Mouse (Mus musculus) forebrain, embryonic 16.5 days (tissue): ENCODE measurements around the gene Setdb1. TPM values are rescaled to one million over a fixed set of nuclear protein-coding genes. Genes with fewer than 3 reads are reported as not detected.
A peak's percentile ranks its signal among the peaks of the same experiment; 100 is the strongest.

Experiments used
- ATAC-seq: fragments of 200-750 bp; cut with Nextera tagmentation; 2 replicates; pipeline ENCODE4 v1.8.0; 2017; ENCODE audit warnings: mild to moderate bottlenecking, moderate library complexity
- H3K27ac ChIP-seq: fragments of 300-500 bp; sonication (generic); 2 replicates; pipeline ENCODE4 v1.5.1; 2014; ENCODE audit warnings: low read length, control low read depth
- H3K27me3 ChIP-seq: fragments of 300-500 bp; sonication (generic); replicated peaks from 2 replicates; pipeline ENCODE4 v1.6.1; 2014; ENCODE audit warnings: low read length; ENCODE audit not compliant: control insufficient read depth, insufficient read depth
- H3K36me3 ChIP-seq: fragments of 300-500 bp; sonication (generic); 2 replicates; pipeline ENCODE4 v1.6.1; 2014; ENCODE audit not compliant: control insufficient read depth, insufficient read depth
- H3K4me1 ChIP-seq: fragments of 300-500 bp; sonication (generic); replicated peaks from 2 replicates; pipeline ENCODE4 v1.6.1; 2014; ENCODE audit warnings: low read length; ENCODE audit not compliant: control insufficient read depth, insufficient read depth
- H3K4me2 ChIP-seq: fragments of 300-500 bp; sonication (generic); 2 replicates; pipeline ENCODE4 v1.6.1; 2014; ENCODE audit warnings: mild to moderate bottlenecking, low read length, control low read depth
- H3K4me3 ChIP-seq: fragments of 300-500 bp; sonication (generic); replicated peaks from 2 replicates; pipeline ENCODE4 v1.5.1; 2014; ENCODE audit warnings: mild to moderate bottlenecking, low read length, control low read depth
- H3K9ac ChIP-seq: fragments of 300-500 bp; sonication (generic); replicated peaks from 2 replicates; pipeline ENCODE4 v1.6.1; 2014; ENCODE audit warnings: low read depth, low read length, control low read depth
- H3K9me3 ChIP-seq: fragments of 300-500 bp; sonication (generic); 2 replicates; pipeline ENCODE4 v1.6.1; 2016; ENCODE audit warnings: low read length; ENCODE audit not compliant: control insufficient read depth
- WGBS: fragments of 180-500 bp; shearing (Covaris S2); extraction: QIAGEN DNeasy Blood & Tissue Kit; methylation state at CpG from one replicate; pipeline ENCODE4 v1.1.7; 2014; 5-methylcytosine and 5-hydroxymethylcytosine counted together
- polyA plus RNA-seq: library from polyadenylated mRNA; unstranded; fragments of >200 nt; fragmentation: Nextera tagmentation; extraction: Ambion mirVana; gene quantifications from 2 replicates; pipeline ENCODE4 v1.2.1, GENCODE M21; 2015

The Setdb1 gene
- polyA plus RNA-seq, 1 experiment from 2014 or later, result 52.6 TPM

DNA sequence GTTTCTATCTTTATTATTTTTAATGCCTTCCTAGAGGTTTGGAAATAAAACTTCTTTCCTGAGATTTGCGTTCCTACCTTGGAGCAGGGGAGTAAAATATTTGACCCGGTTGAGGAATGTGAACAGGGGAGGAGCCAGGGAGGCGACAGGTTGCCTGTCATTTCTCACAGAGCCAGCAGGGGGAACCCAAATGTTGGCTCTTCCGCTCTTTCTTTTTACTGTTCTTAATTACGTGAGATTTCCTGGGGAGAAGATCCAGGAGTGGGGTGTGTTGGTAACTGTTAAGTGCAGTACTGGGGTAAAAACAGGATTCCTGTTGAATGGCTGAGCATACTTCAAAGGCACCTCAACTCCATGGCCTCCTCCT is 60.9 kb downstream of the Setdb1 start:
- Histone ChIP-seq H3K36me3 (peaks cover 8% of the 10 kb centered on the region; the same call in 1 of the 2 replicates), H3K4me1 (no peaks in the 10 kb centered on the region), H3K9ac (no peak overlapping the region), H3K27ac (no peak overlapping the region), H3K27me3 (no peaks in the 10 kb centered on the region), H3K4me3 (no peak overlapping the region), H3K9me3 (no peaks in the 10 kb centered on the region), H3K4me2 (no peak overlapping the region)
- WGBS, result 14% methylated on average over 5 of the region's 5 CpGs
- 0 out of 2 replicates have a peak, but pooled peaks have one; percentile 36 for ATAC-seq

DNA sequence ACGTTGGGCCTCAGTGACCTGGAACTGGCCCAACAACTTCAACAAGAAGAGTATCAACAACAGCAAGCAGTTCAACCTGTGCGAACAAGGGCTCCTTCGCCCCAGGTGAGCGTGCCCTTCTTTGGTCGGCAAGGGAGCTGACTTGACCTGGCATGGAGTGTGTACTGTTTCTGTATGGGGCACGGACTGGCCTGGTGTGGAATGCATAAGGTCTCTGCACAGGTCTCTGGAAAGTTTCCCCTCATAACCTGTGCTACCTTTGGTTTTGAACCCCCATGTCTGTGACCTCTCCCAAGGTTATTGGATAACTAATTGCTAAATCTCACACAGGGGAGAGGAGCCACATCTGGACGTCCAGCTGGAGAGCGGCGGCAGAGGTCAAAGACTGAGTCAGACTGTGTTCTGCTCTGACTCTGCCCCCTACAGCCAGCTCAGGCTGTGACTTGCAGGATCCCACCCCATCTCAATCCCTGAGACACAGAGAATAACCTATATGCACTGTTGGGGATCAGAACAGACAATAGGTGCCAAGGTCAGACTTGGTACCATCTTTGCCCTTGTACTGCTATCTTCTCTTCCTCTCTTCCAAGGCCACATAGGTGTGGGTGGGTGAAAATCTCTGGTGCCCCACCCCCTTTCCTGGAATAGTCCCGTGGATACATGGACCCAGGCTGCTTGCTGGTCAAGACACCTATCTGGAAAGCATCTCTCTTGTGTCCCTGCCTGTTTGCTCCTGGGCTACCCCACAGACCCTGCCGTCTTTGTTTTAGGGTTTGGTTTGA is 61.5 kb downstream of the Setdb1 start:
- Histone ChIP-seq H3K4me2 (no peak overlapping the region), H3K4me1 (no peaks in the 10 kb centered on the region), H3K9ac (no peak overlapping the region), H3K9me3 (no peaks in the 10 kb centered on the region), H3K4me3 (no peak overlapping the region), H3K27ac (no peak overlapping the region), H3K27me3 (no peaks in the 10 kb centered on the region), H3K36me3 (peaks cover 8% of the 10 kb centered on the region)
- no peak for ATAC-seq
- 86% methylated on average over 11 of the region's 11 CpGs for WGBS

DNA sequence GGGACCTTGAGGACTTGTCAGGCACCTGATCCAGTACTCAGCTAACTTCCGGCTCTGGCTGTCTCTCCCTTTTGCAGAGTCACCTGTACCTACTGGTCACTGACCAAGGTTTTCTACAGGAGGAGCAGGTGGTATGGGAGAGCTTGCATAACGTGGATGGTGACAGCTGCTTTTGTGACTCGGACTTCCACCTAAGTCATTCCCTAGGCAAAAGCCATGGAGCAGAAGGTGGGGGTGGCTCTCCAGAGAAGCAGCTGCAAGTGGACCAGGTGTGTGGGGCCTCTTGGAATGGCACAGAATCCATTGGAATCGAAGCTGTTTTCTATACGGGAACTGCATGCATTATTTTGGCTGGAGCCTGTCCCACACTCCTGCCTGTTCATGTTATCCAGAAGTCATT is 62.3 kb downstream of the Setdb1 start:
- Histone ChIP-seq H3K27ac (no peak overlapping the region), H3K4me1 (no peaks in the 10 kb centered on the region), H3K36me3 (peaks cover 8% of the 10 kb centered on the region), H3K4me2 (no peak overlapping the region), H3K27me3 (no peaks in the 10 kb centered on the region), H3K4me3 (no peak overlapping the region), H3K9me3 (no peaks in the 10 kb centered on the region), H3K9ac (no peak overlapping the region)
- ATAC-seq, result no peak
- WGBS, result 92% methylated on average over 5 of the region's 5 CpGs

DNA sequence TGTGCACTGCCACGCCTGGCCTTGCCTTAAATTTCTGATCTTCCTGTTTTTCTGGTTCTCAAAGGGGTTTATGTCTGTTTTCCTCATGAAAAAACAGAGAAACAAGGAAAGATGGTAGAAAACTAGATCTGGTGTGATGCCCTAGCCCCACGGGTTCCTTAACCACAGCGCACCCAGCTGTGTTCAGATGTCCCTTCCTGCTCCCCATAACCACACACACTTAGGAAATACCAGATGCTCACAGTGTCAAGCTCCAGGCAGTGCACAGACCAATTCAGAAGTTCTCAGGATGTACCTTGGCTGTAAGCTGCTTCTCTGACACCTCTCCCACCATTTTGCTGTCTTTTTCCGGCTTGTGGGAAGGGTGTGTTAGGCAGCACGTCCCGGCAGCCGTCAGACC is 62.7 kb downstream of the Setdb1 start:
- Histone ChIP-seq H3K27ac (no peak overlapping the region), H3K4me1 (no peaks in the 10 kb centered on the region), H3K36me3 (peaks cover 8% of the 10 kb centered on the region), H3K9ac (no peak overlapping the region), H3K4me3 (no peak overlapping the region), H3K9me3 (no peaks in the 10 kb centered on the region), H3K27me3 (no peaks in the 10 kb centered on the region), H3K4me2 (no peak overlapping the region)
- 88% methylated on average over 7 of the region's 7 CpGs for WGBS
- no peak for ATAC-seq

DNA sequence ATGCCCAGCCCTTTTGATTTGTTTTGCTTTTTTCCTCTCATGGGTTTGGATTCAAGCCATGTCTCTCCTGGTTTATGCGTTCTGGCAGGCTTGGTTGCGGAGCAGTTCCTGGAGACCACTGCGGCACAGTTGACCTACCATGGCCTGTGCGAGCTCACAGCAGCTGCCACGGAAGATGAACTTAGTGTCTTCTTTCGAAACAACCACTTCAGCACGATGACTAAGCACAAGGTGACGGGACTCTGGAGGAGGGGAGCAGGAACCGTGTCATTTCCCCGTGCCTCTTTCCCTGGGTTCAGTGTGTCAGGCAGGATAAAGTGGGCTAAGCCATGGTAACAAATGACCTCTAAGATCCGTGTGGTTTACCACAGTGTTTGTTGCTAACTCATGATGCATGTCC is 63.5 kb downstream of the Setdb1 start:
- H3K9ac ChIP-seq, result no peak overlapping the region
- H3K4me3 ChIP-seq, result no peak overlapping the region
- no peak for ATAC-seq
- no peaks in the 10 kb centered on the region for H3K4me1 ChIP-seq
- no peak overlapping the region for H3K4me2 ChIP-seq
- H3K27ac ChIP-seq, result no peak overlapping the region
- H3K27me3 ChIP-seq, result no peaks in the 10 kb centered on the region
- peaks cover 8% of the 10 kb centered on the region for H3K36me3 ChIP-seq
- no peaks in the 10 kb centered on the region for H3K9me3 ChIP-seq
- 83% methylated on average over 11 of the region's 11 CpGs for WGBS

DNA sequence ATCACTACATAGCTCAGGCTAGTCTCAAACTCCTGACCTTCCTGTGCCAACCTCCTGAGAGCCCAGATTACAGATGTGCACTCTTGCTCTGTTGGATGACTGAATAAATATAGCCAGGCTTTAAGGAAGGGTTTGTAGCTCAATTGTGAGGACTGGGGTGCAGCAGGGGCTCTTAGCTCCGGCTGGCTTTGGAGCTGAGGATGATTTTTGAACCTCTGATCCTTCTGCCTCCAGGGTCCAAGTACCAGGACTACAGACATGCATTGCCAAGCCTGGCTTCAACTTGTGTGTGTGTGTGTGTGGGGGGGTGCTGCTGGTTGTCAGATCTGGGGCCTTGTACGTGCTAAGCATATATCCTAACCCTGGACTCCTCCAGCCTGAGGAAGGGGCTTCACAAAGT is 64.1 kb downstream of the Setdb1 start:
- Histone ChIP-seq H3K4me3 (no peak overlapping the region), H3K27ac (no peak overlapping the region), H3K9ac (no peak overlapping the region), H3K27me3 (no peaks in the 10 kb centered on the region), H3K36me3 (peaks cover 11% of the 10 kb centered on the region), H3K4me2 (no peak overlapping the region), H3K4me1 (no peaks in the 10 kb centered on the region), H3K9me3 (no peaks in the 10 kb centered on the region)
- 89% methylated on average over 2 of the region's 2 CpGs for WGBS
- no peak for ATAC-seq

DNA sequence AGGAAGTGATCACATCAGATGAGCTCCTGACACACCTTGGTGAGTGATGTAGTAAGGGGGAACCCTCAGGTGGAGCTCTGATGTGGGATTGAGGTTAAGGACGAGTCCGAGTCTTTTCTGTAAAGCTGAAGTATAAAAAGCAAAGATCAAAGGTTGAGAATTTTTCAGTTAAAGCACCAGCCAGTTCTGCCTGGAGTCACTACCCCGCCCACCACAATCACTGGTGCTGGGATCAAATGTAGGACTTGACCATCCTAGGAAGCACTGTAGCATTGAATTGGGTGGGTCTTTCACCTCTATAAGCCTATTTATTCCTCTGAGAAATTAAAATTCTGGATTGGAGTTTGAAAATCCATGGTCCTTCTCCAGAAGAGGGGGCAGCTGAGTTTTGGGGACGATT is 66.0 kb downstream of the Setdb1 start:
- Histone ChIP-seq H3K9me3 (no peaks in the 10 kb centered on the region), H3K9ac (no peak overlapping the region), H3K27ac (no peak overlapping the region), H3K27me3 (no peaks in the 10 kb centered on the region), H3K4me3 (no peak overlapping the region), H3K4me1 (no peaks in the 10 kb centered on the region), H3K4me2 (no peak overlapping the region), H3K36me3 (peaks cover 14% of the 10 kb centered on the region)
- 87% methylated on average over 4 of the region's 4 CpGs for WGBS
- no peak for ATAC-seq

DNA sequence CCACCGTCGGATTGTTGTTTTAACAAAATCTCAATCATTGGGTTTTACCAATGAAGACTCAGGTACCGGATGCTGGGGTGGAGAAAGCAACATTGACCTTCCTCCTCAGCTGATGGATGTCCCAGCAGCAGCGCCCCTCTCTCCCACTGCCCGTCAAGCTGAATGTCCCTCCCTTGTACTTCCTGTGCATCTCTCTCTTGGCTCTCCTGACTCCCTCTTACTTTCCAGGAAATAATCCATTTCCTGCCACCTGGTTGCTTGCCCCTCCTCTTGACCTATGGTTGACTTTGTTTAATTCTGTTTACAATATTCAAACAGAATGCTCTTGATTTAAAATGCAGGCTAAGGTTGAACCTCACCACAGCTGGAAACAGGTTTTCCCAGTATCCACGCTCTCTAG is 66.8 kb downstream of the Setdb1 start:
- 87% methylated on average over 6 of the region's 6 CpGs for WGBS
- H3K4me3 ChIP-seq, result no peak overlapping the region
- H3K4me1 ChIP-seq, result no peaks in the 10 kb centered on the region
- H3K27me3 ChIP-seq, result no peaks in the 10 kb centered on the region
- H3K4me2 ChIP-seq, result no peak overlapping the region
- no peak overlapping the region for H3K27ac ChIP-seq
- no peaks in the 10 kb centered on the region for H3K9me3 ChIP-seq
- H3K9ac ChIP-seq, result no peak overlapping the region
- H3K36me3 ChIP-seq, result peaks cover 14% of the 10 kb centered on the region
- ATAC-seq, result no peak

DNA sequence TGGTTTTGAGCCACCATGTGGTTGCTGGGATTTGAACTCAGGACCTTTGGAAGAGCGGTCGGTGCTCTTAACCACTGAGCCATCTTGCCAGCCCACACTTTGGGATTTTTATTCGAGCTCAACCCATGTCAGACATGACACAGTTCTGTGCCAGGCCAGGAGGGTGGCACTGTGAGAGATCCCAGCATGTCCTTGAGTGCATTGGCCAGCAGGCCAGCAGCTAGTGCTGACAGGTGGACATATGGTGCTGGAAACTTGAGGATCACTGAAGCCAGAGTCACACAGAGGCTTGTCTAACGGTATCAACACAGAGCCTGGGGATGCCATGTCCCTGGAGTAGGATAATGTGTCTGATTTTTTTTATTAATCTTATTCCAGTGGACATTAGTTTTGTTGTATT is 67.6 kb downstream of the Setdb1 start:
- Histone ChIP-seq H3K4me2 (no peak overlapping the region), H3K9ac (no peak overlapping the region), H3K4me3 (no peak overlapping the region), H3K27me3 (no peaks in the 10 kb centered on the region), H3K4me1 (peaks cover 5% of the 10 kb centered on the region; the same call in 1 of the 2 replicates), H3K9me3 (no peaks in the 10 kb centered on the region), H3K27ac (no peak overlapping the region), H3K36me3 (peaks cover 14% of the 10 kb centered on the region)
- WGBS, result 93% methylated on average over 4 of the region's 4 CpGs
- ATAC-seq, result no peak

DNA sequence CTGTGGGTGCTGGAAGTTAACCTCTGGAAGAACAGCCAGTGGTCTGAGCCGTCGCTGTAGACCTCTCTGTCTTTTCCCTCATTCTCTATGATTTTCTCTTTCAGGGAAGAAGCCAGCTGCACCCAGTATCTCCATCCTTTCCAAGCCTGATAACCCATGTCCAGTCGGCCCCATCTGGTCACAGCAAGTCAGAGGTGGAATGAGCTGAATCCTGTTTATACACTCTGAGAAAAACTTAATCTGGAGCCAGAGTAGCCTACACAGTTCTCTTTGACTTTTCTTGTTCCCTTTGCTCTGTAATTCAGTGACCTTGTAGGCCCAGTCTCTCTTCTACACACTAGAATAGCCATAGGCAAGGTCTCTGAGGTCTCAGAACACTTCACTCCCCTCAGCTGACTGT is 69.5 kb downstream of the Setdb1 start:
- Histone ChIP-seq H3K27me3 (no peaks in the 10 kb centered on the region), H3K4me1 (peaks cover 15% of the 10 kb centered on the region), H3K27ac (no peak overlapping the region), H3K36me3 (peaks cover 11% of the 10 kb centered on the region), H3K4me3 (no peak overlapping the region), H3K9ac (no peak overlapping the region), H3K9me3 (no peaks in the 10 kb centered on the region), H3K4me2 (no peak overlapping the region)
- 94% methylated on average over 3 of the region's 3 CpGs for WGBS
- ATAC-seq, result no peak
